Mouse (Mus musculus): ENCODE results near the gene Txn1. TPM values are rescaled to one million over a fixed set of nuclear protein-coding genes. Genes with fewer than 3 reads are reported as not detected.

The Txn1 gene
- polyA plus RNA-seq, 1 experiment = 2.1 TPM

DNA sequence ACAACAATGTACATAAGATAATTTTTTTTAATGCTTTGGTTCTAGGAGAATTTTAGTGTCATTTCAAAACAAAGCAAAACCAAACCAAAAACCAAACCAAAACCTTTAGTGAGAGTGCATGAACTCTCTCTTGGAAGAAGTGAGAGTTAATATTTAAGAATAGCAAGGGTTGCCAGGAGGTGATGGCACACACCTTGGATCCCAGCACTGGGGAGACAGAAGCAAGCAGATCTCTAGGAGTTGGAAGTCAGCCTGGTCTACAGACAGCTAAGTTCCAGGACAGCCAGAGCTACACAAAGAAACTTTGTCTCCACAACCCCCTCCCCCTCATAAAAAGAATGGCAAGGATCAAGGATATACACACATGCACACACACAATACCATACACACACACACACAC is 43.2 kb downstream of the Txn1 start:
- H3K27me3 ChIP-seq (ENCODE audit: control insufficient read depth) = peaks cover 3% of the 10 kb centered on the region
- no peaks in the 10 kb centered on the region for H3K36me3 ChIP-seq (ENCODE audit: control insufficient read depth)
- H3K9me3 ChIP-seq (ENCODE audit: control insufficient read depth, low read length) = no peaks in the 10 kb centered on the region
- TF ChIP-seq TAL1 (IDR thresholded peaks at IDR 0.05; ENCODE audit: low read length) (no peak), GATA1 (IDR thresholded peaks at IDR 0.05; ENCODE audit: low read length) (no peak)
- no peaks in the 10 kb centered on the region for H3K4me1 ChIP-seq (ENCODE audit: control insufficient read depth)
- no peak overlapping the region for H3K4me3 ChIP-seq (replicated peaks)

DNA sequence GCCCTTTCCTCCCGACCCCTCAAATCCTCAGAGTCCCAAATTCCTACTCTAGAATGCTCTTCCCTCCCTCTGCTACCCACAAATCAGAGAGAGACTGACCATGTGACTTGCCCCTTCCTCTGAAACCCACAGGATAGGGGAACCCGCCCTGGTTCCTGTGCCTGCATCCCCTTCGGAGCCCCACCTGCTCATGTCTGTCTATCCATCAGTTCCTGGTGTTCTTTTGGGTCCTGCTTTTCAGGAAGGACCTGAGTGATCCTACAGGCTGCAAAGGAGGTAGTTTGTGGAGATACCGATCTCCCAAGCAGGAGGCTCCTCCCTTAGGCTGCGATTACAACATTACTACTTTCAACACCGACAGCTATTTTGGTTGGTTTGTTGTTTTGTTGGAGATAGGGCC is 47.4 kb downstream of the Txn1 start:
- no peaks in the 10 kb centered on the region for H3K36me3 ChIP-seq (ENCODE audit: control insufficient read depth)
- no peak overlapping the region for H3K4me3 ChIP-seq (replicated peaks)
- no peaks in the 10 kb centered on the region for H3K4me1 ChIP-seq (ENCODE audit: control insufficient read depth)
- no peaks in the 10 kb centered on the region for H3K9me3 ChIP-seq (ENCODE audit: control insufficient read depth, low read length)
- H3K27me3 ChIP-seq (ENCODE audit: control insufficient read depth) = no peaks in the 10 kb centered on the region
- TF ChIP-seq TAL1 (IDR thresholded peaks at IDR 0.05; ENCODE audit: low read length) (no peak), GATA1 (IDR thresholded peaks at IDR 0.05; ENCODE audit: low read length) (no peak)

- Histone ChIP-seq H3K27me3 (ENCODE audit: control insufficient read depth) (no peaks in the 10 kb centered on the region), H3K4me3 (replicated peaks) (no peak overlapping the region), H3K4me1 (ENCODE audit: control insufficient read depth) (no peaks in the 10 kb centered on the region), H3K9me3 (ENCODE audit: control insufficient read depth, low read length) (no peaks in the 10 kb centered on the region), H3K36me3 (ENCODE audit: control insufficient read depth) (no peaks in the 10 kb centered on the region)
- TF ChIP-seq TAL1 (IDR thresholded peaks at IDR 0.05; ENCODE audit: low read length) = no peak
- no peak for TF ChIP-seq GATA1 (IDR thresholded peaks at IDR 0.05; ENCODE audit: low read length)
Observed at GRCm38 (mm10) chr4:57906708-57907107, 49.5 kb downstream of the Txn1 start.

DNA sequence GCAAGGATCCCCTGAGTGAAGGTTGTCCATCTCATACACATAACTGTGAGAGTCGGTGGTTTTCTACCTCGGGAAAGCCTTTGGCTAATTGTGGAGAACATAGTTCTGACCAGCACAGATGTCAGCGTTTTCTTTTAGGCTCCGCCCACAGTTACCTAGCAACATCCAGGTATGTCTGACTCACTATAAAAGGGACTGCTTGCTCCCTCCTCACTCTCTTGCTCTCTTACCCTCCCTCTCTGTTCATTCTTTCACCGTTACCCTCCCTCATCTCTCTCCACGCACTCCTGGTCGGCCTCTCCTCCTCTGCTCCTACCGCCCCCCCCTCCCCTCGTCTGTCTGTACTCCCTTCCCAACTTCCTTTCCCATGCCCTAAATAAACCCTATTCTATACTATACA is 51.6 kb downstream of the Txn1 start:
- Histone ChIP-seq H3K36me3 (ENCODE audit: control insufficient read depth) (no peaks in the 10 kb centered on the region), H3K27me3 (ENCODE audit: control insufficient read depth) (no peaks in the 10 kb centered on the region), H3K4me1 (ENCODE audit: control insufficient read depth) (no peaks in the 10 kb centered on the region), H3K4me3 (replicated peaks) (no peak overlapping the region), H3K9me3 (ENCODE audit: control insufficient read depth, low read length) (no peaks in the 10 kb centered on the region)
- no peak for TF ChIP-seq GATA1 (IDR thresholded peaks at IDR 0.05; ENCODE audit: low read length)

- H3K27me3 ChIP-seq (ENCODE audit: control insufficient read depth) = no peaks in the 10 kb centered on the region
- H3K36me3 ChIP-seq (ENCODE audit: control insufficient read depth) = no peaks in the 10 kb centered on the region
- TF ChIP-seq GATA1 (IDR thresholded peaks at IDR 0.05; ENCODE audit: low read length) (no peak), TAL1 (IDR thresholded peaks at IDR 0.05; ENCODE audit: low read length) (no peak)
- H3K9me3 ChIP-seq (ENCODE audit: control insufficient read depth, low read length) = no peaks in the 10 kb centered on the region
- no peaks in the 10 kb centered on the region for H3K4me1 ChIP-seq (ENCODE audit: control insufficient read depth)
- no peak overlapping the region for H3K4me3 ChIP-seq (replicated peaks)
Observed at GRCm38 (mm10) chr4:57904211-57904610, 52.0 kb downstream of the Txn1 start.

DNA sequence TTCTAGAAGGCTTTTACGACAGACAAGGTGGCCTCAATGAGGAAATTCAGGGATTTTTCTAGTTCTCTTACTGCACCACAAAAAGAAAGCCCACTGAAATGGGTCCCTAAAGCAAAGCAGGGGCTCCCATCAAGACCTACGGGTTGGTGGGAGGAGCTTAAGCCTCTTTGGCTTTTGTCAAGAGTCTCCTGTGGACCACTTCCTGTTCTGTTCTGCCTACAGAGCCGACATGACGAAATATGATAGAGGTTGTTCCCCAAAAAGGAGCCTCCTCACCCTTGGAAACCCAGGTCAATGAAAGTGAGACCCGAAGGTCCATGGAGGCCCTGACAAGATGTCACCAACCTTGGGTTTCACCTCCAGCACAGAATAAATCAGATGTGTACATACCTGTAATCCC is 53.6 kb downstream of the Txn1 start:
- TF ChIP-seq GATA1 (IDR thresholded peaks at IDR 0.05; ENCODE audit: low read length) = no peak
- no peak for TF ChIP-seq TAL1 (IDR thresholded peaks at IDR 0.05; ENCODE audit: low read length)
- no peaks in the 10 kb centered on the region for H3K4me1 ChIP-seq (ENCODE audit: control insufficient read depth)
- H3K36me3 ChIP-seq (ENCODE audit: control insufficient read depth) = no peaks in the 10 kb centered on the region
- H3K9me3 ChIP-seq (ENCODE audit: control insufficient read depth, low read length) = no peaks in the 10 kb centered on the region
- H3K4me3 ChIP-seq (replicated peaks) = no peak overlapping the region
- H3K27me3 ChIP-seq (ENCODE audit: control insufficient read depth) = no peaks in the 10 kb centered on the region

DNA sequence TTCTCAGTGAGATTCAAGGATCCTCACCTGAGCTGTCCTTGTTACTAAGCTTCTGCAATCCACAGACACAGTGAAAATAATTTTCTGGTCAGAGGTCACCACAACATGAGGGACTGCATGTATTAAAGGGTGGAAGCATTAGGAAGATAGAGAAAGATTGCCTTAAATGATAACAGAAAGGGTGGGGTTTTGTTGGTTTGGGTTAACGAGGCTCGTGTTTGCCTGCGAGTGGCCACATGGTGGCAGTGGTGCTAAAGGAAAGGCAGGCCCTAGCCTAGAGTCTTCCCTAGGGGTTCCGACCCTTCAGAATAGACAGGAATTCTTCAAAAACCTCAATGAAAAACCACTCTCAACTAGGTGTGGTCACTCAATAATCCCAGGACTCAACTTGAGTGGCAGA is 55.0 kb downstream of the Txn1 start:
- Histone ChIP-seq H3K4me1 (ENCODE audit: control insufficient read depth) (no peaks in the 10 kb centered on the region), H3K4me3 (replicated peaks) (no peak overlapping the region), H3K9me3 (ENCODE audit: control insufficient read depth, low read length) (no peaks in the 10 kb centered on the region), H3K36me3 (ENCODE audit: control insufficient read depth) (no peaks in the 10 kb centered on the region), H3K27me3 (ENCODE audit: control insufficient read depth) (no peaks in the 10 kb centered on the region)
- TF ChIP-seq GATA1 (IDR thresholded peaks at IDR 0.05; ENCODE audit: low read length) (no peak), TAL1 (IDR thresholded peaks at IDR 0.05; ENCODE audit: low read length) (no peak)

GRCm38 (mm10) chr4:57896631-57897030 is 59.6 kb downstream of the Txn1 start:
- TF ChIP-seq TAL1 (IDR thresholded peaks at IDR 0.05; ENCODE audit: low read length) (no peak), GATA1 (IDR thresholded peaks at IDR 0.05; ENCODE audit: low read length) (no peak)

DNA sequence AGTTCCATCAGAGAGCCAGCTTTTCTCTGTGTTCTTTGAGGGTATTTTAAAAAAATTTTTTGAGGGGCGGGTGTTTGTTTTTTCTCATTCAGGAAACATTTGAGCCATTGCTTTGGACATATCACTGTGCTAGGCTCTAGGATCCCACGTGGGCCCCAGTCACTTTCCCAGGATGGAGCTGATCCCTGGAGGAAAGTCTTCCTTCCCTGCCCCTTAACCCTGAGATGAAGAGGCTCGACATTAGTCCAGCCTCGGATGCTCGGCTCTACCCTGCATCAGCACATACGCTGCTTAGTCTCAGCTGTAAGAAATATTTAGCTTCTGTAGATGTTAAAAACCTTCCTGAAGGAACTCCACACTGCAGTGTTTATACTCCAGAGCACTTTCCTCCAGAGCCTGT is 60.3 kb downstream of the Txn1 start:
- TF ChIP-seq GATA1 (IDR thresholded peaks at IDR 0.05; ENCODE audit: low read length) = no peak
- Histone ChIP-seq H3K4me3 (replicated peaks) (no peak overlapping the region), H3K36me3 (ENCODE audit: control insufficient read depth) (no peaks in the 10 kb centered on the region), H3K4me1 (ENCODE audit: control insufficient read depth) (no peaks in the 10 kb centered on the region), H3K9me3 (ENCODE audit: control insufficient read depth, low read length) (no peaks in the 10 kb centered on the region), H3K27me3 (ENCODE audit: control insufficient read depth) (no peaks in the 10 kb centered on the region)

More at GRCm38 (mm10) chr4:57896631-57897030, 59.6 kb downstream of the Txn1 start:
- no peaks in the 10 kb centered on the region for H3K4me1 ChIP-seq (ENCODE audit: control insufficient read depth)
- H3K27me3 ChIP-seq (ENCODE audit: control insufficient read depth) = no peaks in the 10 kb centered on the region
- H3K36me3 ChIP-seq (ENCODE audit: control insufficient read depth) = no peaks in the 10 kb centered on the region
- no peaks in the 10 kb centered on the region for H3K9me3 ChIP-seq (ENCODE audit: control insufficient read depth, low read length)
- no peak overlapping the region for H3K4me3 ChIP-seq (replicated peaks)

- H3K4me1 ChIP-seq (ENCODE audit: control insufficient read depth) = no peaks in the 10 kb centered on the region
- no peaks in the 10 kb centered on the region for H3K27me3 ChIP-seq (ENCODE audit: control insufficient read depth)
- no peaks in the 10 kb centered on the region for H3K9me3 ChIP-seq (ENCODE audit: control insufficient read depth, low read length)
- H3K4me3 ChIP-seq (replicated peaks) = no peak overlapping the region
- H3K36me3 ChIP-seq (ENCODE audit: control insufficient read depth) = no peaks in the 10 kb centered on the region
- TF ChIP-seq TAL1 (IDR thresholded peaks at IDR 0.05; ENCODE audit: low read length) = no peak
- TF ChIP-seq GATA1 (IDR thresholded peaks at IDR 0.05; ENCODE audit: low read length) = no peak
Observed at GRCm38 (mm10) chr4:57895140-57895539, 61.1 kb downstream of the Txn1 start.

Other genes starting within 250 kb of the Txn1 start
- under 0.01 and 0.02 TPM in 2 replicates for gene Akap2, start 238.8 kb downstream of the Txn1 start, polyA plus RNA-seq (2012)
- not detected in 2 replicates for gene D630039A03Rik, start 40.1 kb downstream of the Txn1 start, polyA plus RNA-seq (2012)
- not detected in 2 replicates for gene Txndc8, start 52.7 kb upstream of the Txn1 start, polyA plus RNA-seq (2012)